Mouse (Mus musculus) spleen, adult 2 months (tissue): ENCODE data around the gene Gm26602.

Experiments used
- CTCF ChIP-seq: fragments of 200-500 bp; IDR thresholded peaks from 2 replicates; pipeline ENCODE4 v1.5.1; 2011; ENCODE audit warnings: mild to moderate bottlenecking, inconsistent platforms; ENCODE audit not compliant: insufficient read depth, insufficient read length, insufficient replicate concordance; ENCODE audit errors: extremely low read depth
- POLR2A ChIP-seq: fragments of 200-500 bp; IDR thresholded peaks from 2 replicates; pipeline ENCODE4 v1.6.1; 2011; ENCODE audit warnings: low read depth, low read length, inconsistent platforms

DNA sequence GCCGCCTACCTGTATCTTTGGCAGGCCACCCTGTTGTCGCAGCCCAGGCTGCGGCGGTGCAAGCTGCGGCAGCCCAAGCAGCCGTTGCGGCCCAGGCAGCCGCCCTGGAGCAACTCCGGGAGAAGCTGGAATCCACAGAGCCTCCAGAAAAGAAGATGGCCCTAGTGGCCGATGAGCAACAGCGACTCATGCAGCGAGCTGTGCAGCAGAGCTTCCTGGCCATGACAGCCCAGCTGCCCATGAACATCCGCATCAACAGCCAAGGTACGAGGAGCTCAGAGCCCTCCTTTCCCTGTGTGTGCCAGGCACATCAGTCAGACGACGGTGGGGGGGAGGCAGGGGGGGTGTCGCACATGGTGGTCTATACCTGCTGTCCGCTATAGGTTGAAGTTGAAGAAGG lies 40.0 kb downstream of the Gm26602 start:
- no peak for TF ChIP-seq POLR2A
- TF ChIP-seq CTCF: no peak
